Mouse (Mus musculus): Measurements from ENCODE around the gene Txnl4b.
A peak's percentile ranks its signal among the peaks of the same experiment; 100 is the strongest.

The Txnl4b gene

DNA sequence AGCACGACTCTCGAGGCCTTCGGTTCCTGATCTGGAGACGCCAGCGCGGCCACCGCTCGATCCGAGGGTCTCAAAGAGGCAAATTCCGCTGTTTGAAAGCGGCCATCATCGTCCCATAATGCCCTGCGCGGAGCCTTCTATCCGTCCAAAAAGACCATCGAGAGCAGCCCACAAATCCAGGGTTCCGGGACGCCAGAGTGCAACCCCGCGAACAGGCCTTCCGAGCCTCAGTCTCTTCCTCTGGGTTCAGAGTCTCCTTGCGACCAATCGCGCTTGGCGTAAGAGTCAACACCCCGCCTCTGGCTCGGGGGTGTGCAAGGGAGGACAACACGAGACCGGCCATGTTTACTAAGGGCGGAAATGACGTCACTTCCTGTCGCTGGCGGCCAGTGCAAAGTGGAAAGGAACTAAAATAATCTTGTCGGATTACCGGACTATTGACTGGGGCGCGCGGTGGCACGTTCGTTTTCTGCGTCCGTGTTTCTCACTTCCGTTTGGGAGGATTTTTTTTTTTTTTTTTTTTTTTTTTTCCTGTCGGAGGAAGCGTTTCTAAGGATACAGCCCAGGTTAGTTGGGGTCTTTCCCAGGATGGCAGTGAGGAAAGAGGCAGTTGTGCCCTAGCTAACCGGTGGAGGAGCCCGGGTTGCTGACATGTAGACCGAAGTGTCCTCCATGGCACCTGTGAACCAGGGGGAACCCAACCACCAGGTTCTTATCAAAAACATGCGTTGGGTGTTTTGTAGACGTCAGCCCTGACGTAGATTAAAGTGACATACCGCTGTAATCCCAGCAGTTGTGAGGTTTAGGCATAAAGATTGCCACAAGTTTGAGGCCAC, at the start of gene Txnl4b, which contains the start of gene Dhx38:
TSS of gene Txnl4b (plus strand) at position 395 of the 836 bp plus-strand sequence.
TSS of gene Dhx38 (minus strand) at position 364 of the 836 bp plus-strand sequence.
- DNase-seq (ENCODE audit: low spot score in 2 of 2): peak; percentile 98

DNA sequence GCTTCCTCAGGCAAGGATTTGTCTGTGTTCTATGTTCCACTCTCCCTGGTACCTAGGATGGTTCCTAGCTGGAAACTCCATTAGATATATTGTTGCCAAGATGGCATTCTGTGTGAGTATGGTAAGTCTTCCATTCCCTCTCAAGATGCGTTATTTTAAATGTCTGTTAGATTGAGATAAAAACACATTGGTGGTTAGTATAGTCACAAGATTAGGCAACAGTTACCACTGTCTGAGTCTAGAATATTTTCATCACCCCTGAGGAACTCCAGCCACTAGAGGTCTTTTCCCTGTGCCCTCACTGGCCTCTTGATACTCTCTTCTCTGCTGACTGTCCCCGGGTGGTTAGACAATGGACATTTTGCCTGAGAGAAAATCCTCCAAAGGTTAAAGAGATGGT, 41.7 kb upstream of the Txnl4b start:
- no peak for DNase-seq (ENCODE audit: low spot score in 2 of 2)

DNA sequence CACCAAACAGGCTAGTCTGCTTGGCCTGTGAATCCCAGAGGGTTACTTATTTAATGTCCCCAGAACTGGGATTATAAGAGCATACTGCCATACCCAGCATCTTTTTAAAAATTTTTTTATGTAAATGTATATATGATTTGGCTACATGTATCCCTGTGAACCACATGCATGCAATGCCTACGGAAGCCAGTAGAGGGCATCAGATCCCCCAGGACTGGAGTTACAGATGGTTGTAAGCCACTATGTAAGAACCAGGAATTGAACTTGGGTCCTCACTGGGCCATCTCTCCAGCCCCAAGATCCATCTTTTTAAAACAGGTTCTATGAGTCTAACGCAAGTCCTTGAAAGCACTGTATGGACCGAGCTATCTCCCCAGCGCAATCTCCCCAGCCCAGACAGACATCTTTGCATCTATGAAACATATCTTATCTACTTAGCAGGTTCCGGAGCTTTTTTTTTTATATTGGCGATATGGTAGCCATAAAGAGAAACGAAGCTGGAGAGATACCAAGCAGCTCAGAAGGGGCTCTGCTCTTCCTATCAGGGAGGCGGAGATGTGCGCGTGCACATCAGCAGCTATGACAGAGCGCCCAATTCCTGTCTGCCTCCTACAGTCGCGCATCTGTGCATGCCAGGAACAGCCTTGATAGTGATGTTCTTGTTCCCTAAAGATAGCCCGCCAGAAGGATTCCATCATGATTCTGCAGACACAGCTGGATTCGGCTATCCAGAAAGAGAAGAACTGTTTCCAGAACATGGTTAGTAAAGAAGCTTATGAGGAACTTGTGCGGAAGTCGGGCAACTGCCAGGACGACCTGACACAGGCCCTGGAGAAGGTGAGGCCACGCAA, 30.3 kb upstream of the Txnl4b start:
- DNase-seq (ENCODE audit: low spot score in 2 of 2): no peak

- DNase-seq (ENCODE audit: low spot score in 2 of 2): peak; percentile 61 to 83
Measured at GRCm38 (mm10) chr8:109536703-109537102, 29.0 kb upstream of the Txnl4b start.

DNA sequence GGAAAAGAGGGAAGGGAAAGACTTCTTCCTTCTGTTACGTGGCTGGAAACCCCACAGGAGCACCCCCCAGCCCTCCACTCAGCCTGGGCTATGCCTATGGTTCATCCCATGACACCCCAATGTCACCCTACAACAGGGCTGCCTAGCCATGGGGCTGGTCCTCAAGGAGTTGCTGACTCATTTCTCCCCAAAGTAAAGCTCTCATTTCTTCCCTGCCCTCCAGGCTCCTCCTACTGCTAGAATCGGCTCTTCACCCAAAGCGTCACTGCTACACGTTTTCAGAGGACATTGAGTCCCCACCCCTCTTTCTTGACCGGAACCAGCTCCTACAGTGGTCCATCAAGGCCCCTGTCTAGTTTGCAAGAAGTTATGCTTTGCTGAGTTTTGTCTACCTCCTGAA, 23.5 kb upstream of the Txnl4b start:
- DNase-seq (ENCODE audit: low spot score in 2 of 2): no peak

DNA sequence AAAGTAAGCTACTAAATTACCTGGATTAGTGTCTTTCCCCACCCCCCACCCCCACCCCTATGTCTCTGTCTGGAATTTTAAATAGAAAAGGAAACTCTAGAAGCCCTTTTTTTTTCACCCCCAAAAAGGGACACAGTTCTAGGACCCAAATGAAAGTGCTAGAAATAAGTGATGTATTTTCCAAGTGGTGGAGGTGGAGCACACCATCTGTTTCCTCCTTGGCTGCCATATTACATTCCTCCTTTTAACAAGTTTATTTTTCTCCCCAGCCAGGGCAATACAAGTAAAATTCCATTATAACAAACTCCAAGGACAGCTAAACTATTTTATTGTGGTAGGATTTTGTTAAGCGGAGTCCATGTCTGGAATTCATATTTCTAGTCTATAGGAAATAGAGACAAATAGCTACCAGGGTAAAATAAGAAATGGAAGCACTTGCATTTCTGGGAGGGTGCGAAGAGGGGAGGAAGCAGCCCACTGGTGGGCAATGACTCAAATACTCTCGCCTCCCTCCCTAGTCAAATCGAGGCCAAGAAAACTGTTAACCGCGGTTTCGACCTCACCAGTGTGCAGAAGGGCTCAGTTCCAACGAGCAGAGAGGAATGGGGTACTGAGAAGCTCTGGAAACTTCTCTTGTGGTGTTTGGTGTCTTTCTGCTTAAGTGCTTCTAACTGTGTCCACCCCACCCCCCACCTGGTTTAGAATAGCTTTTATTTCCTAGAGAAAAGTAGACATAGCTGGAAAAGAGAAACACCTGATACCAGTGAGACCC, 22.8 kb upstream of the Txnl4b start:
- DNase-seq (ENCODE audit: low spot score in 2 of 2): no peak

GRCm38 (mm10) chr8:109544049-109544448, 21.6 kb upstream of the Txnl4b start:
- DNase-seq (ENCODE audit: low spot score in 2 of 2): no peak

DNA sequence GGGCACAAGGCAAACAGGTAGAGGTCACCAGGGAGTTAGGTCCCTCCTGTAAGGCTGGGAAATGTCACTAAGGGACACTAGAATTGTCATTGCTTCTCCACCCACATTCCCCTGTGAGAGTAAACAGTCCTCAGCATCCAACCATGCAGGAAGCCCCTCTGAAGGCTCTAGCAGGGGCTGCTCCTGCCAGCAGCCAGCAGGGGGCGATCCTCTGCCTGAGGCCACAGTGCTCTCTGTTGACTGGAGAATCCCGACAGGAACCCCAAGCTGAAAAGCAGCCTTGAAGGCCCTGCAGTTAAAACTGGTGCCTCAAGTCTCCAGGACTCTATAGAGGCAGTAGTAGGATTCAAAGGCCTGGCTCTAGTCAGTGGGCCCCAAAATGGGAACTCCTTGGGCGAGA, 14.0 kb upstream of the Txnl4b start:
- no peak for DNase-seq (ENCODE audit: low spot score in 2 of 2)

- no peak for DNase-seq (ENCODE audit: low spot score in 2 of 2)
Measured at GRCm38 (mm10) chr8:109563881-109564280, 1.8 kb upstream of the Txnl4b start.

DNA sequence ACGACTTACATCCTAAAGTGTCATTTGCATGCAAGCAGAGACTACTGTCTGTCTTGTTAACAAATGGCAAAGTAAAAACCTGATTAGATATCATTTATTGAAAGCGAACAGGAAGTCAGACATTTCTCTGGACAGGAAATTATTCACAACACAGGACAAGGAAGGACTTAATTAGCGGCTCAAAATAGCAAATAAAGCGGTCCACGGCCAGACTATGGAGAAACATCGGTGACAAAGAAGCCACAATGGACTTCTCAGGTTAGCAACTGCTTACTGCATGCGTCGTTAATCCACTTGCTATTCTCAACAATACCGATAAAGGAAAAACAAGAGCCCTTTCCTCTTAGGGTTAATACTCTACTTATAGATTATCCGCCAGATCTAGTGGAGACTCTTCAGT, 926 bp upstream of the Txnl4b start:
- DNase-seq (ENCODE audit: low spot score in 2 of 2): no peak

DNA sequence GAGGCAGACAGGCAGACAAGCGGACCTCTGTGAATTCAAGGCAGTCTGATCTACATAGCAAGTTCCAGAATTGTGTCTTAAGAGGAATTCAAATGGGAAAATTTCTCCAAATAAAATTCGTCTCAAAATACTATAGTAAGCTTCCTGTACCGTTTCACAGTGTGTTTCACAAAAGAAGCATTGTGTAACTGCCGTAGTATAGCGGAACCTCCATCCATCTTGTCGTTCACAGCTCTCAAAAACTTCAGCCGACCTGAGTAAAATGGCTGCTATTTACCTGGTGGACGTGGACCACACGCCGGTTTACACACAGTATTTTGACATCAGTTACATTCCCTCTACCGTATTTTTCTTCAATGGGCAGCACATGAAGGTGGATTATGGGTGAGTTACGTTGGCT, 5.4 kb downstream of the Txnl4b start:
- no peak for DNase-seq (ENCODE audit: low spot score in 2 of 2)

DNA sequence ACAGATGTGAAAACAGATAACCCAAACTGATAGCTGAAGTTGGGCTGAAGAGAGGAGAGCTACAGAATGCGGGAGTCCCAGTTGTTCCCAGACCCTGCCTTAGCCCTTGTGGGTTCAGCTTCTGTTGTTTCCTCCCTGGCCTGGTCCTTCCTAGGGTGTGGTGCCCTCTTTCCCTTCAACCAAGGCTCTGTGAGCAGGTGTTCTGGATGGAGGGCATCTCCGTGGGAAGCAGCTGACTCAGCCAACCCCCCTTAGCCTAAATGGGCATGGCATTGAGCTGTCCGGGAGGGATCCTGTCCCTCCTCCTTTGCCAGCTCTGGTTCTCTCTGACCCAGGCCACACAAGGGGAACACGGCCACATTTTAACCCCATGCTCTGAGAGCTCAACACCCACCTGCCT, 10.6 kb downstream of the Txnl4b start:
- no peak for DNase-seq (ENCODE audit: low spot score in 2 of 2)

DNA sequence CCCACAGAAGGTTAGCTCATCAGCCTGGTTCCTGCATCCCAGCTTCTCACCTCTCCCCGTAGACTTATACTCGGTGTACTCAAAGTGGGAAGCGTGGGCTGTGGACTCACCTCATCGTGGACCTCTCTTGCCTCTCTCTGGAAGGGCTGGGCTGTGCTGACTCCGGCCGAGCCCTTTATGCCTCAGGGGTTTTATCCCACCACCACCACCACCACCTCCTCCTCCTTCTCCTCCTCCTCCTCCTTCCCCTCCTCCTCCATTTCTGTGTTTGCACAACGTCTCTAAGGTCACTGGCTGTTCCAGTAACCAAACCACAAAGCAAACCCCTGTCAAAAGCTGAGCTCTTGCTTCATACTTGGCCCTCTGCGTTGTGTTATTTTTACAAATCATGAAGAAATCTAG, 13.2 kb downstream of the Txnl4b start, which contains the start of gene Hp:
TSS of gene Hp (minus strand) at position 273 of the 402 bp plus-strand sequence.
- no peak for DNase-seq (ENCODE audit: low spot score in 2 of 2)

- no peak for DNase-seq (ENCODE audit: low spot score in 2 of 2)
Measured at GRCm38 (mm10) chr8:109584293-109584692, 18.6 kb downstream of the Txnl4b start.

GRCm38 (mm10) chr8:109584830-109585229, 19.1 kb downstream of the Txnl4b start:
- no peak for DNase-seq (ENCODE audit: low spot score in 2 of 2)

DNA sequence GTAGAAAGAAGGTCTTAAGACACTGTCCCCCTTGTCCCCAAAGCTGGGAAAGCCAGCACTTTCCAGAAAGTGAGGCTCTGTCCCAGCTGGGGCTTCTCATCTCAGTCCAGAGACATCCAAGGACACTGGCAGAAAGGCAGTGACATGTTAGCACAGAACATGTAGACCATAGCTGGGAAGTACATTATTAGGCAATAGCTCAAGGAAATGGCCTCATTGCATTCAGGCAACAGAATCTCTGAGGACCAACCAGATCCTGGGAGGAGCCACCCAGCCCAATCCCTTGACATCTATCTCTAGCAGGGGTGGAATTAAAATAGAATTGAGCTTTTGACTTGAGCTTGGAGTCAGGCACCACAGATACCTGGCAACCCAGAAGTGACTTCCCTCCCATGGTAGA, 20.0 kb downstream of the Txnl4b start:
- DNase-seq (ENCODE audit: low spot score in 2 of 2): no peak

DNA sequence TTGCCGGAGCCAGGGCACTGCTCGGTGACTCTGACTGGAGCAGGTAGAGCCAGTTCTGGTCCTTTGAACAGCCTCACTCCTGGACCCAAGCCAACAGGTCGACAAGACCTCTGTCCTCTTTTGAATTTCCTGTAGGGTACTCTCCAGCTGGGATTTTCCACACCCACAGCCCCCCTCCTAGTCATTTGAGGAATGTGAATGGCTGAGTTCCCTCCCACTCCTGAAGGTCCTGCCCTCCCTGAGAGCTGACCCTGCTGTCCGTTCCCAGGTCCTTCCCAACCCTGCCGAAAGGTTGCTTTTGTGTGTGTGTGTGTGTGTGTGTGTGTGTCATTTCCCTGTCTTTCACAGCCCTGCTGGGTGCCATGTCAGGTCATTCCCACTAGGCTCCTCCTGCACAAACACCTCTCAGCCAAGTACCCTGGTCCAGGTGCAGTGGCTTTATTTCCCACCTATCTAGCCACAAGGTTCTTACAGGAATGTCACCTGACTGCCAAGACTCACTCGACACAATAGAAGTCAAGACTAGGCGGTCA, 21.3 kb downstream of the Txnl4b start:
- DNase-seq (ENCODE audit: low spot score in 2 of 2): peak; percentile 34 to 74

GRCm38 (mm10) chr8:109590901-109591300, 25.2 kb downstream of the Txnl4b start:
- DNase-seq (ENCODE audit: low spot score in 2 of 2): no peak

DNA sequence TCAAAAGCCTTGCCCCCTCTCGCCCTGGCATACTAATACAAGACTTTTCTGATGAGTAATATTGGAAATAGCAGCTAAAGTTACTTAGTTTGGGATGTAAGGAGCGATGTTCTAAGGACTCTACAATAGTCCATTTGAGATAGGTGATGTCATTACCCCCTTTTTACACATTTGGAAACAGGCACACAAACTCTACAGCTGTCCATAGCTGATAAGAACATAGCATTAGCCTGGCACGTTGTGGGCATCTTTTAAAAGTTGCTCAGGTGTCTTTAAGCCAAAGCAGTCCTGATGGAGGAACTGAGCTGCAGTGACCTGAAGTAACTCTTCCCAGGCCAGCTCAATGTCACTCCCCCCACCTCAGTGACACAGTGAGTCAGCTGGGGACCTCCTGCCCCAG, 25.7 kb downstream of the Txnl4b start:
- no peak for DNase-seq (ENCODE audit: low spot score in 2 of 2)

GRCm38 (mm10) chr8:109592164-109592563, 26.5 kb downstream of the Txnl4b start:
- no peak for DNase-seq (ENCODE audit: low spot score in 2 of 2)

DNA sequence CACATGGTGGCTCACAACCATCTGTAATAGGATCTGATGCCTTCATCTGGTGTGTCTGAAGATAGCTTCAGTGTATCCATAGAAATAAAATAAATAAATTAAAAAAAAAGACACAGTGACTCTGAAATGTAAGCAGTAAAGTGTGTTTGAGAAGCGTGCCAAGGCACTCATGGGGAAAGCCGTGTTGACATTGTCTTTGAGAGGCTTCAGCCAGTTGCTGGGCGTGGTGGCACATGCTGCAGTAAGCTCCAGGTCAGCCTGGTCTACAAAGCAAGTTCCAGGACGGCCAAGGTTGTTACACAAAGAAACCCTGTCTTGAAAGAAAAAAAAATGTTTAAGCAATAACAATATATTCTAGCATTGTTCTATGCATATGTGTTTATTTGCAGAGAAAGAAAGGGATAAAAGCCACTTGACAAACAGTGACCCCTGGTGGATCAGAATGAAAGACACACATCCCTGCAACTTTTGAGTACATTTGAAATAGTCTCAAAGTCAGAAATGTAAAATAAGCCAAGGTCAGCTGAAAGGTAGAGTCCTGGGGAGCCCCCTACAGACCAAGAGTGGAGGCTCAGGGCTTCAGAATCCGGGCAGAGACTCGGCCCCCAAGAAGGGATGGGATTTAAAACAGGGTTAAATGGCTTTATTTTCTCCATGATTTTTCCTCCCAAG, 27.6 kb downstream of the Txnl4b start:
- DNase-seq (ENCODE audit: low spot score in 2 of 2): no peak
